Mouse (Mus musculus) E14TG2a.4 (cell line): ENCODE measurements around the gene Grm4.

Experiments
- H3K27me3 ChIP-seq: 2 replicates; pipeline ENCODE4 v1.6.1; 2014; ENCODE audit warnings: low read length, control low read depth; ENCODE audit not compliant: insufficient read depth
- H3K36me3 ChIP-seq: 2 replicates; pipeline ENCODE4 v1.6.1; 2014; ENCODE audit warnings: low read length, control low read depth; ENCODE audit not compliant: insufficient read depth
- H3K4me1 ChIP-seq: replicated peaks from 2 replicates; pipeline ENCODE4 v1.6.1; 2014; ENCODE audit warnings: low read depth, low read length, control low read depth
- H3K4me3 ChIP-seq: replicated peaks from 2 replicates; pipeline ENCODE4 v1.5.1; 2014; ENCODE audit warnings: mild to moderate bottlenecking, low read length
- H3K9me3 ChIP-seq: 2 replicates; pipeline ENCODE4 v1.6.1; 2014; ENCODE audit warnings: low read length, control low read depth
- CTCF ChIP-seq: conservative IDR thresholded peaks from 2 replicates; pipeline ENCODE4 v1.5.1; 2014; ENCODE audit warnings: low read length
- NANOG ChIP-seq: IDR thresholded peaks from 2 replicates; pipeline ENCODE4 v1.6.1; 2014; ENCODE audit warnings: borderline replicate concordance, low read length, mixed read lengths
- POU5F1 ChIP-seq: IDR thresholded peaks from 2 replicates; pipeline ENCODE4 v1.6.1; 2014; ENCODE audit warnings: low read length, borderline replicate concordance

Grm4 gene

DNA sequence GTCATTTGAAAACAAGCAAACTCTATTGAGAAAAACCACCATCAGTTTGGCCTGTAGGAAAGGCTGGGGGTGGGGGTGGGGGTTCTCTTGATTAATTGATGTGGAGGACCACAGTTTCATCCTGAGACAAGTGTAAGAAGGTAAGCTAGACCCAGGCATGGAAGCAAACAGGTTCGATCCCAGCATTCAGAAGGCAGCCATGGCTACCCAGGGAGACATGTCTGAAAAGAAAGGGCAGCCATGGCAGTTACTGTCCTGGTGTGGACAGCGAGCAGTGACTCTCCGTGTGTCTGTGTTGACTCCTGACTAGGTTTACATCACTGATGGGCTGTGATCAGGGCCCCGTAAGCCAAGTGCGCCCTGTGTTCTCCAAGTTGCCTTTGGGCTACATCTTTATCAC is at the start of gene Grm4:
TSS of gene Grm4 (minus strand) at position 101 of the 400 bp plus-strand sequence.
- TF ChIP-seq POU5F1, result no peak
- TF ChIP-seq CTCF, result no peak
- no peak for TF ChIP-seq NANOG
- Histone ChIP-seq H3K4me3 (peak within 1 kb of the TSS; percentile 55), H3K9me3 (peaks cover 17% of the 10 kb centered on the region), H3K27me3 (peaks cover 70% of the 10 kb centered on the region), H3K36me3 (no peaks in the 10 kb centered on the region), H3K4me1 (peaks cover 32% of the 10 kb centered on the region)

GRCm38 (mm10) chr17:27568228-27568627 is 47.0 kb upstream of the Grm4 start:
- H3K27me3 ChIP-seq, result peaks cover 15% of the 10 kb centered on the region
- H3K36me3 ChIP-seq, result peaks cover 18% of the 10 kb centered on the region
- TF ChIP-seq POU5F1 (no peak), CTCF (no peak), NANOG (no peak)
- no peaks in the 10 kb centered on the region for H3K9me3 ChIP-seq
- H3K4me3 ChIP-seq, result no peak overlapping the region
- peaks cover 55% of the 10 kb centered on the region for H3K4me1 ChIP-seq

DNA sequence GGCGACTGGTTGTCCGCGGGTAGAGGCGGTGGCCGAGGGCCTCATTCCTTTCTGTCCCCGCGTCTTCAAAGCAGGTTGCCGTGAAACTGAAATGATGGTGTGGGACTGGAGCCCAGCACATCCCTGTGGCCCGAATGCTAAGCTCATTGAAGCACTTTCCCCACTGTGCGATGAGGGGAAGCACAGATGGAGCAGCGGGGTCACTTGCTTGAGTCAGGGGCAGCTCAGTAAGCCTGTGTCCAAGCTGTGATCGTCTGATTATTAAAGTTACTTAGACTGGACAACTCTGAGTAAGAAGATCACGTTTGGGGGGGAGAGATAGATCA is 44.7 kb upstream of the Grm4 start:
- no peaks in the 10 kb centered on the region for H3K9me3 ChIP-seq
- peaks cover 28% of the 10 kb centered on the region for H3K36me3 ChIP-seq
- no peak for TF ChIP-seq POU5F1
- TF ChIP-seq NANOG, result no peak
- no peak for TF ChIP-seq CTCF

DNA sequence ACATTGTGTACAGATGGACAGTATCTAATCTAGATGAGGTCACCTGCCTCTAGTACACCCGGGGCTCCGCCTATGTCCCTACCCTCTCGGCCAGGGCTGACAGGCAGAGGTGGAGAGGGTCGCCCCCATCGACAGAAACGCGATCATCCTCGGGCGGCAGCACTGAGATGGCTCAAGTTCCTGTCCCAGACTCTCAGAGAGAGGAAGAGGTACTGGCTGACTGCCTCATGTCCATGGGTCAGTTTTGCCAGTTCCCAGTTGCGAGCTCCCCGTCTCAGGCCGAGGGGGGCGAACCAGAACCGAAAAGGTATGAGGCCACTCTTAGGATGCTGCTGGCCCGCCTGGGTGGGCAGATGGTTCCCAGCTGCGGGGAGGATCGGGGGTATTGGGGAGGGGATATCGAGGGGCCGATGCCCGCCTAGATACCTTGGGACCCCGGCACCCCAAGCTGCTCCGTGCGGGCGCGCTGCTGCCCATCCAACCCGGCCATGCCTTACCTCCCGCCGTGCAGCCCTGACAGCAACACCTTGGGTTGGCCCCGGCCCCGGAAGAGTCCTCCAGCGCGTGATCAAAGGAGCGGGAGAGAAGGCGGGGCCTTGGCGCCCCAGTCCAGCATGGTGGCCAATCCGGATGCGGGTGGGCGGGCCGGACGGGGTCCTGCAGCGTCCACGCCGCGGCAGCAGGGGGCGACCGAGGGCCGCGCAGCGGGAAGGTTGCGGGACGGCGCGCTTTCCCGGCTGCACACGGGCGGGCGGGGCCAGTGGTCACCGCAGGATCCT is 44.1 kb upstream of the Grm4 start, which contains the start of gene AI413582:
TSS of gene AI413582 (minus strand) at position 594 of the 779 bp plus-strand sequence.
- no peak for TF ChIP-seq NANOG
- no peak for TF ChIP-seq POU5F1
- H3K4me3 ChIP-seq, result peak within 1 kb of the TSS; percentile 84

More for the DNA sequence above, 44.7 kb upstream of the Grm4 start:
- Histone ChIP-seq H3K4me3 (peak overlapping the region; percentile 84), H3K27me3 (peaks cover 15% of the 10 kb centered on the region), H3K4me1 (peaks cover 52% of the 10 kb centered on the region)

GRCm38 (mm10) chr17:27564391-27565162 is 43.4 kb upstream of the Grm4 start:
- TF ChIP-seq NANOG (no peak), POU5F1 (no peak), CTCF (no peak)
- H3K36me3 ChIP-seq, result peaks cover 42% of the 10 kb centered on the region
- H3K9me3 ChIP-seq, result no peaks in the 10 kb centered on the region
- peaks cover 60% of the 10 kb centered on the region for H3K4me1 ChIP-seq
- peak overlapping the region; percentile 84 for H3K4me3 ChIP-seq
- peaks cover 15% of the 10 kb centered on the region for H3K27me3 ChIP-seq

More for the DNA sequence above, 44.1 kb upstream of the Grm4 start, which contains the start of gene AI413582:
- peaks cover 54% of the 10 kb centered on the region for H3K4me1 ChIP-seq
- peaks cover 15% of the 10 kb centered on the region for H3K27me3 ChIP-seq
- H3K36me3 ChIP-seq, result peaks cover 34% of the 10 kb centered on the region
- H3K9me3 ChIP-seq, result no peaks in the 10 kb centered on the region

DNA sequence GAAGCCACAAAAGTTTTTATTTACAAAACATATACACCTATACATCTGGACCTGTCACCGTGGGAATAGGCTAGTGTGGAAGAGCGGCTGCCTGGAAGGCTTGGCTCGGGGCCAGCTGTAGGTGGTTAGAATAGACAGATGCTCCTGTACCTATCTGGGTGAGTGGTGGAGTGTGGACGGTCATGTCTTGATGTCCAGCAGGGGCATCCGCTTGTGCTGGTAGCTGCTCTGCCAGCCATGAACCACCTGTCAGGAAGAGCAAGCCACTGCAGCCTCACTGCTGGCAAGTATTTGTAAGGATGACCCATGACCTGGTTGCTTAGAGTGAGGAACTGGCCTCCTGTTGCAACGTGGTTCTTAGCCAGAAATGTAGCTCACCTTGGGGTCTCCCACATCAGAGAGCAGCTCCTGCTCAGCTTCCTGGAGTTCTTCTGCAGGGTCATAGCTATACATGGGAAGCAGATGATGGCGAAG is 42.6 kb upstream of the Grm4 start:
- peaks cover 49% of the 10 kb centered on the region for H3K36me3 ChIP-seq
- no peak overlapping the region for H3K4me3 ChIP-seq
- no peak for TF ChIP-seq CTCF
- no peak for TF ChIP-seq NANOG
- no peak for TF ChIP-seq POU5F1
- peaks cover 65% of the 10 kb centered on the region for H3K4me1 ChIP-seq
- H3K27me3 ChIP-seq, result peaks cover 15% of the 10 kb centered on the region
- no peaks in the 10 kb centered on the region for H3K9me3 ChIP-seq

DNA sequence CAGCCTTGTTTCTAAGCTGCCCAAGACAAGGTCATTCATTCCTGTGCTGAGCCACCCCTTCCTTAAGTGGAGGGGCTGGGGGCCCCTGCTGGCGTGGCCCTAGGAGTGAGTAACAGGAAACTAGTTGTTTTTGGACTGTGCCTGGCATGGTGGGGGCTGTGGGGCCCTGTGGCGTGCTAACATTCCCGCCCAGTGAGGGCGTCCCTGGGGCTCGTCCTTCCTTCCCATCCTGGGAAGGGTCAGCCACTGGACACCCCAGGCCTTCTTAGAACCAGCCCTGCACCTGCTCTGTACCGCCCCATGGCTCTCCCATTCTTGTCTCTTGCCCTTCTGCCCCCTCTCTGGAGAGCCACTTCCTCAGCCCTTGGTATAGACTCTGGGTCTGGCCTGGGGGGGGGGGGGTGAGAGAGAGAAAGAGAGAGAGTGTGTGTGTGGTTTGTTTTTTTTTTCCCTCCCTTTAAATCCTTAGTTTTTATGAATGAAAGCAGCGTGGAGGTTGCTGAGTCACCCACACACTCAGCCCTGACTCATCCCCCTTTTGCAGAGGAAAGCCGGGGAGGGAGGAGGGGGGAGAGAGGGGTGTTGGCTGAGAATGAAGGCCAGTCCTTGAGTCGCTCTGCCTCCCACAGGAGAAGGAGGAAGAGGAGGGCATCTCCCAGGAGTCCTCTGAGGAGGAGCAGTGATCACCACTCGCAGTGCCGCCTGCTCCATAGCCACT is 40.8 kb upstream of the Grm4 start:
- peak overlapping the region; percentile 95 for H3K4me3 ChIP-seq
- no peak for TF ChIP-seq NANOG
- TF ChIP-seq CTCF, result no peak
- no peak for TF ChIP-seq POU5F1
- H3K4me1 ChIP-seq, result peaks cover 74% of the 10 kb centered on the region
- H3K27me3 ChIP-seq, result peaks cover 4% of the 10 kb centered on the region
- H3K9me3 ChIP-seq, result no peaks in the 10 kb centered on the region
- H3K36me3 ChIP-seq, result peaks cover 52% of the 10 kb centered on the region

DNA sequence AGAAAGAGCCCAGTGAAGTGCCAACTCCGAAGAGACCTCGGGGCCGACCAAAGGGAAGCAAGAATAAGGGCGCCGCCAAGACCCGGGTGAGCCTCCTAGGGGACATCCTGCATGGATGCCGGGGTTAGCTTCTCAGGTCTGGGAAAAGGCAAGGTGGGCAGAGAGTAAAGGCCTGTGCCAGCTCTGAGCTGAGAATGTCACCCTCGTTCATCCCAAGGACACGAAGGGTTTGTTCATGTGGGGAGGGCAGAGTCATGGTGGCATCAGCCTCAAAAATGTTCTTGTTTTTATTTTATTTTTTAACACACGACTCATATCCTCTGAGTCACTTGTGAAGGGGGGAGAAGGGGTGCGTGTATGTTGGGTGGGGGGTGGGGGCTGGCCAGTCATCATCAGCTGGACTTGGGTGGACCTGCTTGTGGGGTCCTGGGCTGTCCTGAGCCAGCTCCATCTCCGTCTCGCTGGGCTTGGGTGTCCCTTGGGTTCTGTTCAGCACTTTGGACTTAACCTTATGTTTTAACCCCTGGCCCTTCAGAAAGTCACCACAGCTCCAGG is 39.8 kb upstream of the Grm4 start:
- H3K4me1 ChIP-seq, result peaks cover 66% of the 10 kb centered on the region
- TF ChIP-seq NANOG (no peak), CTCF (no peak), POU5F1 (no peak)
- no peaks in the 10 kb centered on the region for H3K9me3 ChIP-seq
- peak overlapping the region; percentile 95 for H3K4me3 ChIP-seq
- H3K27me3 ChIP-seq, result no peaks in the 10 kb centered on the region
- peaks cover 52% of the 10 kb centered on the region for H3K36me3 ChIP-seq
